Mouse (Mus musculus) kidney, postnatal 0 days (tissue): Measurements from ENCODE around the gene Klrg1. TPM values are rescaled to one million over a fixed set of nuclear protein-coding genes. Genes with fewer than 3 reads are reported as not detected.

ENCODE experiments used
- ATAC-seq: fragments of 200-750 bp; cut with Nextera tagmentation; replicated peaks from 2 replicates; pipeline ENCODE4 v1.8.0; 2017; ENCODE audit warnings: low read depth, moderate number of reproducible peaks, moderate TSS enrichment, moderate library complexity; ENCODE audit not compliant: low FRiP score
- DNase-seq: peaks from one replicate; pipeline ENCODE4 v3.0.0-alpha.2; 2016; ENCODE audit warnings: low spot score
- H3K27ac ChIP-seq: fragments of 300-500 bp; sonication (generic); 2 replicates; pipeline ENCODE4 v1.5.1; 2014; ENCODE audit warnings: mild to moderate bottlenecking
- H3K27me3 ChIP-seq: fragments of 300-500 bp; sonication (generic); 2 replicates; pipeline ENCODE4 v1.6.1; 2014; ENCODE audit warnings: low read length, mixed read lengths; ENCODE audit not compliant: insufficient read depth
- H3K36me3 ChIP-seq: fragments of 300-500 bp; sonication (generic); 2 replicates; pipeline ENCODE4 v1.6.1; 2014; ENCODE audit warnings: low read length, mixed read lengths; ENCODE audit not compliant: insufficient read depth
- H3K4me1 ChIP-seq: fragments of 300-500 bp; sonication (generic); replicated peaks from 2 replicates; pipeline ENCODE4 v1.6.1; 2014; ENCODE audit warnings: antibody characterized with exemption, low read length, mixed read lengths; ENCODE audit not compliant: insufficient read depth
- H3K4me2 ChIP-seq: fragments of 300-500 bp; sonication (generic); 2 replicates; pipeline ENCODE4 v1.6.1; 2014; ENCODE audit warnings: mild to moderate bottlenecking, low read length, moderate library complexity, mixed read lengths
- H3K4me3 ChIP-seq: fragments of 300-500 bp; sonication (generic); replicated peaks from 2 replicates; pipeline ENCODE4 v1.5.1; 2014; ENCODE audit warnings: low read depth, low read length
- H3K9ac ChIP-seq: fragments of 300-500 bp; sonication (generic); 2 replicates; pipeline ENCODE4 v1.6.1; 2014; ENCODE audit warnings: low read depth, low read length
- H3K9me3 ChIP-seq: fragments of 300-500 bp; sonication (generic); replicated peaks from 2 replicates; pipeline ENCODE4 v1.6.1; 2016; ENCODE audit warnings: low read length, inconsistent platforms, mixed read lengths
- CTCF ChIP-seq: IDR thresholded peaks from 2 replicates; pipeline ENCODE4 v1.5.1; 2016; ENCODE audit warnings: antibody characterized with exemption, low read depth, mild to moderate bottlenecking, moderate library complexity
- WGBS: fragments of 180-500 bp; shearing (Covaris S2); extraction: QIAGEN DNeasy Blood & Tissue Kit; methylation state at CpG from one replicate; pipeline ENCODE4 v1.1.7; 2014; 5-methylcytosine and 5-hydroxymethylcytosine counted together
- polyA plus RNA-seq: library from polyadenylated mRNA; unstranded; fragments of >200 nt; fragmentation: Nextera tagmentation; extraction: Ambion mirVana; gene quantifications from 2 replicates; pipeline ENCODE4 v1.2.1, GENCODE M21; 2015

Gene Klrg1
- polyA plus RNA-seq: 0.08 TPM in 1 of 2 replicates, not detected in the other

- H3K4me1 ChIP-seq: no peaks in the 10 kb centered on the region
- H3K4me3 ChIP-seq: no peak within 1 kb of the TSS
- H3K9me3 ChIP-seq: no peaks in the 10 kb centered on the region
- TF ChIP-seq CTCF: no peak
- H3K9ac ChIP-seq: no peak within 1 kb of the TSS
- no peak within 1 kb of the TSS for H3K27ac ChIP-seq
- 75% methylated on average over 6 of the region's 6 CpGs for WGBS
- H3K36me3 ChIP-seq: no peaks in the 10 kb centered on the region
- no peaks in the 10 kb centered on the region for H3K27me3 ChIP-seq
- ATAC-seq: no peak
- DNase-seq: no peak
- H3K4me2 ChIP-seq: no peak within 1 kb of the TSS
Measured at GRCm38 (mm10) chr6:122282782-122283181, at the start of gene Klrg1. Gene Klrg1, minus strand, starts transcription at chr6:122282882.

GRCm38 (mm10) chr6:122325361-122325975, 42.8 kb upstream of the Klrg1 start:
- 85% methylated on average over 6 of the region's 6 CpGs for WGBS
- no peaks in the 10 kb centered on the region for H3K27me3 ChIP-seq
- H3K4me2 ChIP-seq: no peak overlapping the region
- peaks cover 35% of the 10 kb centered on the region for H3K36me3 ChIP-seq
- H3K9ac ChIP-seq: no peak overlapping the region
- no peak for TF ChIP-seq CTCF
- H3K27ac ChIP-seq: no peak overlapping the region
- H3K9me3 ChIP-seq: no peaks in the 10 kb centered on the region
- no peak for DNase-seq
- no peak overlapping the region for H3K4me3 ChIP-seq
- no peaks in the 10 kb centered on the region for H3K4me1 ChIP-seq
- ATAC-seq: no peak

- no peak for DNase-seq
- H3K36me3 ChIP-seq: peaks cover 47% of the 10 kb centered on the region
- WGBS: 63% methylated on average over 1 of the region's 1 CpGs
Measured at GRCm38 (mm10) chr6:122318726-122319125, 36.0 kb upstream of the Klrg1 start.

GRCm38 (mm10) chr6:122310187-122310820, 27.6 kb upstream of the Klrg1 start:
- H3K4me1 ChIP-seq: peaks cover 10% of the 10 kb centered on the region; the same call in 1 of the 2 replicates
- H3K9ac ChIP-seq: peak overlapping the region; percentile 77; the same call in 1 of the 2 replicates
- peak overlapping the region; percentile 75 for H3K4me2 ChIP-seq
- ATAC-seq (no peak), DNase-seq (no peak)
- H3K9me3 ChIP-seq: no peaks in the 10 kb centered on the region
- H3K27me3 ChIP-seq: no peaks in the 10 kb centered on the region
- WGBS: 64% methylated on average over 5 of the region's 5 CpGs
- peaks cover 24% of the 10 kb centered on the region for H3K36me3 ChIP-seq
- H3K27ac ChIP-seq: no peak overlapping the region
- peak overlapping the region; percentile 70 for H3K4me3 ChIP-seq
- TF ChIP-seq CTCF: no peak

More at GRCm38 (mm10) chr6:122318726-122319125, 36.0 kb upstream of the Klrg1 start:
- Histone ChIP-seq H3K4me1 (no peaks in the 10 kb centered on the region), H3K9ac (no peak overlapping the region), H3K9me3 (no peaks in the 10 kb centered on the region), H3K27me3 (no peaks in the 10 kb centered on the region), H3K27ac (no peak overlapping the region), H3K4me3 (no peak overlapping the region), H3K4me2 (no peak overlapping the region)
- no peak for TF ChIP-seq CTCF
- no peak for ATAC-seq

- 5% methylated on average over 11 of the region's 11 CpGs for WGBS
- ATAC-seq: no peak
- DNase-seq: no peak
- Histone ChIP-seq H3K4me1 (peaks cover 10% of the 10 kb centered on the region; the same call in 1 of the 2 replicates), H3K4me3 (peak overlapping the region; percentile 70), H3K27me3 (no peaks in the 10 kb centered on the region), H3K27ac (peak overlapping the region; percentile 72), H3K36me3 (peaks cover 16% of the 10 kb centered on the region), H3K9me3 (no peaks in the 10 kb centered on the region), H3K4me2 (peak overlapping the region; percentile 75), H3K9ac (peak overlapping the region; percentile 77)
- no peak for TF ChIP-seq CTCF
Measured at GRCm38 (mm10) chr6:122309446-122309960, 26.8 kb upstream of the Klrg1 start.

GRCm38 (mm10) chr6:122308505-122309393, 26.1 kb upstream of the Klrg1 start, which contains the start of gene M6pr:
Gene M6pr, plus strand, starts transcription at chr6:122308720.
- WGBS: under 1% methylated on average over 49 of the region's 49 CpGs
- peak within 1 kb of the TSS; percentile 72 for H3K27ac ChIP-seq
- peak; percentile 99 for ATAC-seq

More at GRCm38 (mm10) chr6:122308505-122309393, 26.1 kb upstream of the Klrg1 start, which contains the start of gene M6pr:
- H3K4me1 ChIP-seq: peaks cover 10% of the 10 kb centered on the region; the same call in 1 of the 2 replicates
- H3K27me3 ChIP-seq: no peaks in the 10 kb centered on the region
- peak within 1 kb of the TSS; percentile 75 for H3K4me2 ChIP-seq
- H3K9ac ChIP-seq: peak within 1 kb of the TSS; percentile 77
- peak; percentile 99 for DNase-seq
- peak; percentile 83 for TF ChIP-seq CTCF
- no peaks in the 10 kb centered on the region for H3K9me3 ChIP-seq
- peak within 1 kb of the TSS; percentile 70 for H3K4me3 ChIP-seq
- peaks cover 10% of the 10 kb centered on the region for H3K36me3 ChIP-seq
